Mouse (Mus musculus) hindbrain, embryonic 16.5 days (tissue): ENCODE measurements around the gene Neurl3. TPM values are rescaled to one million over a fixed set of nuclear protein-coding genes. Genes with fewer than 3 reads are reported as not detected.

Source experiments
- ATAC-seq: fragments of 200-750 bp; cut with Nextera tagmentation; 2 replicates; pipeline ENCODE4 v1.8.0; 2017; ENCODE audit warnings: moderate TSS enrichment, moderate library complexity
- H3K27ac ChIP-seq: fragments of 300-500 bp; sonication (generic); 2 replicates; pipeline ENCODE4 v1.5.1; 2014; ENCODE audit warnings: low read depth, mild to moderate bottlenecking, control low read depth, low read length, moderate library complexity
- H3K27me3 ChIP-seq: fragments of 300-500 bp; sonication (generic); replicated peaks from 2 replicates; pipeline ENCODE4 v1.6.1; 2014; ENCODE audit warnings: low read length; ENCODE audit not compliant: control insufficient read depth, insufficient read depth
- H3K36me3 ChIP-seq: fragments of 300-500 bp; sonication (generic); 2 replicates; pipeline ENCODE4 v1.6.1; 2014; ENCODE audit warnings: mild to moderate bottlenecking, low read length, moderate library complexity, mixed read lengths; ENCODE audit not compliant: control insufficient read depth, insufficient read depth
- H3K4me1 ChIP-seq: fragments of 300-500 bp; sonication (generic); 2 replicates; pipeline ENCODE4 v1.6.1; 2014; ENCODE audit warnings: low read depth, low read length; ENCODE audit not compliant: control insufficient read depth, insufficient read depth
- H3K4me2 ChIP-seq: fragments of 300-500 bp; sonication (generic); 2 replicates; pipeline ENCODE4 v1.6.1; 2014; ENCODE audit warnings: mild to moderate bottlenecking, low read length, control low read depth, moderate library complexity
- H3K4me3 ChIP-seq: fragments of 300-500 bp; sonication (generic); 2 replicates; pipeline ENCODE4 v1.5.1; 2014; ENCODE audit warnings: mild to moderate bottlenecking, low read length, control low read depth, moderate library complexity
- H3K9ac ChIP-seq: fragments of 300-500 bp; sonication (generic); 2 replicates; pipeline ENCODE4 v1.6.1; 2014; ENCODE audit warnings: low read depth, mild to moderate bottlenecking, control low read depth, low read length, moderate library complexity
- H3K9me3 ChIP-seq: fragments of 300-500 bp; sonication (generic); 2 replicates; pipeline ENCODE4 v1.6.1; 2014; ENCODE audit warnings: mild to moderate bottlenecking, low read length, moderate library complexity; ENCODE audit not compliant: control insufficient read depth
- WGBS: fragments of 180-500 bp; shearing (Covaris S2); extraction: QIAGEN DNeasy Blood & Tissue Kit; methylation state at CpG from one replicate; pipeline ENCODE4 v1.1.7; 2014; 5-methylcytosine and 5-hydroxymethylcytosine counted together
- polyA plus RNA-seq: library from polyadenylated mRNA; unstranded; fragments of >200 nt; fragmentation: Nextera tagmentation; extraction: Ambion mirVana; gene quantifications from 2 replicates; pipeline ENCODE4 v1.2.1, GENCODE M21; 2015

Neurl3 gene
- polyA plus RNA-seq, 1 experiment from 2014 or later, result 2.0 TPM

DNA sequence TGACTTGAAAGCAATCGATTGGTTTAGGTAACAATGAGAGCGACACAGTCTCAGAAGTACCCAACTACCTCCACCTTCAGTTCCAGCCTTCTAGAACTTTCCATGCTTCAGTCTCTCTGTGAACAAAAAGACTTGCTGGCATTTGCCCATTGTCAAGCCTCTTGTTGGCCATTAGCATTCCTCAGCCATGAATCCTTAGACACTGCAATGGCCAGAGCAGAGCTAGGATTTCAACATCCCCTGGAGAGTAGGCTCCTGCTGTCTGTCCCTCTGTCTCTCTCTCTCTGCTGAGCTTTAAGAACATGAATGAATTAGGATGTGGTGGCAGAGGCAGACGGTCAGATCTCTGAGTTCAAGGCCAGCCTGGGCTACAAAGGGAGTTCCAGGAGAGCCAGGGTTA, 6.5 kb upstream of the Neurl3 start:
- H3K9me3 ChIP-seq, result no peaks in the 10 kb centered on the region
- H3K27ac ChIP-seq, result no peak overlapping the region
- 91% methylated on average over 3 of the region's 3 CpGs for WGBS
- H3K36me3 ChIP-seq, result no peaks in the 10 kb centered on the region
- no peak overlapping the region for H3K9ac ChIP-seq
- H3K4me3 ChIP-seq, result no peak overlapping the region
- H3K4me1 ChIP-seq, result no peaks in the 10 kb centered on the region
- ATAC-seq, result no peak
- no peak overlapping the region for H3K4me2 ChIP-seq
- no peaks in the 10 kb centered on the region for H3K27me3 ChIP-seq

DNA sequence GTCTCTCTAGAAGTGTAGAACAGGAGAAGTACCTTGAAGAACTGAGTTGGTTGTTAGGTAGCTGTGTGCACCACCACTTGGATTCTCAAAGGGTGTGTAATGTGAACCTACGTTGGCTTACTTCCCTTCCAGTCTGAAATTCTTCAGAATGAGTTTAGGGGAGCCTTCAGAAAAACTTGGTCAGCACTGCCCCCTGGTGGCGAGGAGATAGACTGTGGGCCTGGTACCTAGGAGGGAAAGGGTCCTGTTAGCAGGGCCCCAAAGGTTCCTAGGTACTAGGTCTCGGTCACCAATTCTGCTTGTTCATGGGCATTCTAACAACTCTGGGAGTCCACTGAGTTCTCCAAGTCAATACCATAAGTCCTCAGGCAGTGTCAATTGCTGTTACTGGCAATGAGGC, 4.7 kb upstream of the Neurl3 start:
- no peak overlapping the region for H3K27ac ChIP-seq
- no peak overlapping the region for H3K9ac ChIP-seq
- H3K36me3 ChIP-seq, result no peaks in the 10 kb centered on the region
- H3K4me3 ChIP-seq, result no peak overlapping the region
- no peaks in the 10 kb centered on the region for H3K4me1 ChIP-seq
- peak; percentile 65; the same call in 1 of the 2 replicates for ATAC-seq
- H3K27me3 ChIP-seq, result no peaks in the 10 kb centered on the region
- WGBS, result 24% methylated on average over 3 of the region's 3 CpGs
- no peaks in the 10 kb centered on the region for H3K9me3 ChIP-seq
- no peak overlapping the region for H3K4me2 ChIP-seq

DNA sequence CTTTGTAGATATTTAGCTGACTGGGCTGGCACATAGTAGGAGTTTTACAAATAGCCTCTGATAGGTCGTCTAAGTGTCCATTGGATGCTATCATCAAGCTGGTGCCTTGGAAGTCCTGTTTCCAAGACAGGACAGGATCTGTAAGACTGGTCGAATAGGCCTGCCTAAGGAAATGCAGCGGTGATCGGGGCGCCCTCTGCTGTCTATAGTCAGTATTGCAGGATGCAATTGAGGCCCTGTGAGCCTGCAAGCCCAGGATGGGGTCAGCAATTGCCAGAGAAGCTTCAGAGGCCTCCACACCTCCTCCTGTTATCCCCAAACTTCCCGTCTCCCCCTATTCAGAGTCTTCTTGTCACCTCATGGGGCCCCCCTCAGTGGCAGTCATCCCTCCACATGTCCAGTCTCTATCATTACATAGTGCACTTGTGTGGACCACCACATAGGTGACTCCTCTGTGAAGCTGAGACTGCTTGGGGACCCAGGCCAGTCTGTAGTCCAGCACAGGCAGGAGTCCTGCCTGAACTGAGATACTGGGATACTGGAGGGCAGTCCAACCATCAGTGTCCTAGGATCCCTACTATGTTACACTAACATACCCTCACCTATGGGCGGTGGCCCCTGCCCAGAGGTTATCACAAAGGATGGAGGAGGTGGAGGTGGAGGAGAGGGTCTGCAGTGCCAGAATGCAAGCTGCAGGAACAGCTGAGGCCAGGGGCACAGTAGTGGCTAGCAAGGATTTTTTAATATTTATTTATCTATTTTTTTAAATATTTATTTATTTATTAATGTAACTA, 3.0 kb upstream of the Neurl3 start:
- no peaks in the 10 kb centered on the region for H3K36me3 ChIP-seq
- 17% methylated on average over 7 of the region's 7 CpGs for WGBS
- no peak for ATAC-seq

DNA sequence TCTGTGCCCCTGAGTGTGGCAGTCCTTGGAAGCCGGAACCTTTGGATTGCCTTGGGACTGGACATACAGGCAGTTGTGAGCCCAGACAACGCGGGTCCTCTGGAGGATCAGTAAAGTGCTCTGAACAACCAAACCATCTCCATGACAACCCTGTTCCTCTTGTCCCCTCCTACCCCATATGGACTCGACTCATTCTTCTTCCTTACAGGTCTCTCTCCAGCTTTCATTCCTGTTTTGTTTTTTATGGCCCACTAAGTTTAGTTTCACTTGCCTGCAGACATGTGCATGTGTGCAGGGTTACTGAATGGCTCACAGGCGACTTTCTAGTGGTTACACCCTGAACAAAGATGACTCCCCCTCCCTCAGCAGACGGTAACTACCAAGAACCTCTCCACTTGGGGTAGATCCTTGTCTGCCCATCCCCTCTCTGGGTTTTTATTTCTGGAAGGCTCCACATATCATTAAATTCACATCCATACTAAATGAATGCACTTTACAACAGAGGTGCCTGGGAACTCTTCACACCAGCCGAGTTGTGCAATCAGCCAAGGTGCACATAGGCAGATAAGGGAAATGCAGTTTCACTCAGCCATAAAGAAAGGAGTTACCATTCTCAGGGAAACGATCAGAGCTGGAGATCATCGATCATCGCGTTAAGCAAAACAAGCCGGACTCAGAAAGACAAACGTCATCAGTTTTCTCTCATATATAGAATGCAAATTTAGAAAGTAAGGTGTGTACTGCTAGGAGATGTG, 1.3 kb upstream of the Neurl3 start:
- WGBS, result 61% methylated on average over 13 of the region's 13 CpGs
- H3K9me3 ChIP-seq, result no peaks in the 10 kb centered on the region
- H3K9ac ChIP-seq, result no peak overlapping the region
- H3K27ac ChIP-seq, result no peak overlapping the region
- no peak overlapping the region for H3K4me2 ChIP-seq
- no peak overlapping the region for H3K4me3 ChIP-seq
- no peaks in the 10 kb centered on the region for H3K27me3 ChIP-seq
- H3K36me3 ChIP-seq, result no peaks in the 10 kb centered on the region
- H3K4me1 ChIP-seq, result no peaks in the 10 kb centered on the region
- ATAC-seq, result no peak

More for the DNA sequence above, 3.0 kb upstream of the Neurl3 start:
- Histone ChIP-seq H3K27me3 (no peaks in the 10 kb centered on the region), H3K27ac (no peak overlapping the region), H3K4me3 (no peak overlapping the region), H3K9ac (no peak overlapping the region), H3K4me1 (no peaks in the 10 kb centered on the region), H3K9me3 (no peaks in the 10 kb centered on the region), H3K4me2 (no peak overlapping the region)

DNA sequence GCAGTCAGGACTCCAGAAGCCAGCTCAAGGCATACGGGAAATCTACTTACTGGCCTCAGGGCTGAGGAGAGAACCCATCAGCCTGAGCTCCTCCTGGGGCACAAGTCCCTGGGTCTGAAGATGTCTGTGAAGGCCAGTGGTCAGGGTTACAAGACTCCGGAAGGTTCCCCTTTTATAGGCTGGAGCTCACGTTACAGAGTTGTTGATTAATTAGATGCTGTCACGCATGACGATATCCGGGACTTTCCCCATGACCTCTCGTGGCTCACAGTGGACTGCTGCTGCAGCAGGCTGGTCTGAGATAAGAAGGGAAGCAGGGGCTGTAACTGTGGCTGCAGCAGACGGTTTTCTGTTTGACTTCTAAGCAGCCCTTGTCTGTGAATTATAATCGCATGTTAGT, 1.2 kb downstream of the Neurl3 start:
- Histone ChIP-seq H3K27ac (no peak overlapping the region), H3K4me2 (no peak overlapping the region), H3K36me3 (no peaks in the 10 kb centered on the region), H3K4me3 (no peak overlapping the region), H3K9me3 (no peaks in the 10 kb centered on the region), H3K27me3 (0 out of 2 replicates have a peak, but pooled peaks cover 2% of the 10 kb centered on the region), H3K4me1 (no peaks in the 10 kb centered on the region; the same call in 1 of the 2 replicates), H3K9ac (no peak overlapping the region)
- 35% methylated on average over 9 of the region's 9 CpGs for WGBS
- ATAC-seq, result no peak

DNA sequence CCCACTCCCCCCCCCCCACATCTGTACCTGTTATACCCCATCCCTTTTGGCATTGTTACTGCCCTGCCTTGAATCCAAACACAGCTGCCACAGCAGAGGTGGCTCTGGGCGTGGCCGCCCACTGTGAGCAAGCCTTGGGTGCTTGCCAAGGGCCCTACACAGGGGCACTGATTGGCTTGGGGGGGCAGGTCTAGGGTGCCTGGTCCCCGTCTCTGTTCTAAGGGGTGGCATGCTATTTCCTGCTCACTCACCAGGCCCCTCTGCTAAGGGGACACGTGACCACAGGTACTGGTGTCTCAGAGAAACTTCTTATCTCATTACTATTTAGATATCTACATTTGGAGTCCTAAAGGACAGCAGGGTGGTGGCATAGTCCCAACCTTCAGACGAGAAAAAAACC, 1.9 kb downstream of the Neurl3 start:
- H3K4me1 ChIP-seq, result no peaks in the 10 kb centered on the region; the same call in 1 of the 2 replicates
- no peak overlapping the region for H3K27ac ChIP-seq
- H3K4me2 ChIP-seq, result no peak overlapping the region
- no peak overlapping the region for H3K4me3 ChIP-seq
- H3K27me3 ChIP-seq, result 0 out of 2 replicates have a peak, but pooled peaks cover 2% of the 10 kb centered on the region
- no peaks in the 10 kb centered on the region for H3K9me3 ChIP-seq
- ATAC-seq, result no peak
- H3K36me3 ChIP-seq, result no peaks in the 10 kb centered on the region
- H3K9ac ChIP-seq, result no peak overlapping the region
- 75% methylated on average over 5 of the region's 5 CpGs for WGBS

DNA sequence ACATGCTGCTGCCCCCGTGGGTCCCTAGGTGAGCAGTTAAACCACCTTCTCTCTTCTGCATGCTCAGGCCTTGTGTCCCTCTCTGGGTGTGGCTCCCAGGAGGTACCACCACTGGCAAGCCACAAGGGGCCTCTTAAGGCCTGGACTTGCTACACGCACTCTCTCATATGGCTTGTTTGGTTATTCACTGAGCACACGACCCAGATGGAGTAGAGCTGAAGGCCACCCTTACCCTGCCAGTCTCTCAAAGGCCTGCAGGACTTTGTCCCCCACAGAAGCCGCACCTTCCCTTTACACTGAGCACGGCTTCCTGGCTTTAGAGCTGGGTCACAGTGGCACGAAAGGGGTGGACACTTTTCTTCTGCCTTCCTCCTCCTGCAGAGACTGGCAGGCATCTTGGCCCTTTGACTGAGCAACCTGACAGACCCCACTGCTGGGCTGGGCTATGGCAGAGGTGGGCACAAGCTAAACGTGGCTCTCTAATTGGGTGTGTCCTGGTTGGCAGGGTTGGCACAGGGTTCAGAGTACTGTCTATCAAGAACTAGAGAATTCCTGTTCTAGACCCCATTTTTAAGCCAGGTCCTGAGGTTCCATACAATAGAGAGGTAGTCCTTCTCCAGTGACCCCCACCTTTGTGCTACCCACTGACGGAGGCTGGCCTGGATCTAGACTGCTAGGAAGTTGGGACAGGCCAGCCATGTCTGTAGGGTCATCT, 2.8 kb downstream of the Neurl3 start:
- Histone ChIP-seq H3K9ac (no peak overlapping the region), H3K4me1 (no peaks in the 10 kb centered on the region; the same call in 1 of the 2 replicates), H3K4me3 (no peak overlapping the region), H3K27me3 (0 out of 2 replicates have a peak, but pooled peaks cover 2% of the 10 kb centered on the region), H3K9me3 (no peaks in the 10 kb centered on the region), H3K36me3 (no peaks in the 10 kb centered on the region), H3K4me2 (no peak overlapping the region), H3K27ac (no peak overlapping the region)
- no peak for ATAC-seq
- 81% methylated on average over 8 of the region's 8 CpGs for WGBS

DNA sequence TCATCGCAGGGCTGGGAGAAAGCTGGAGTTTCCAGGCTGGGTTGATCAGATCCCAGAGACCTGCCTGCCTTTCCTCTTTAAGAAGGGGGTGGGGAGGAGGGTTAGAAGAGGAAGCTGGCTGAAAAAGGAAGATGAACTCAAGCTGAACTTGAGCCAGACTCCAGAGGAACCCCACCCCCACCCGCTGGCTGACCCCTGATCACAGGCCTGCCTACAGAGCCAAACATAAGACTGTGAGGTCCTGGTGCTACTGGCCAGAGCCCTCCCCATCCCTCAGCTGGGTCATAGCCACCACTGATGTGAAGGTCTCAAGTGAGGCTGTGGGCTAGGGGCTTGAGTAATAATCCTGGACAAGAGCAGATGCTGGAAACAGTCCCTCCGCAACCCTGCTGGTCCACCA, 3.8 kb downstream of the Neurl3 start:
- H3K36me3 ChIP-seq, result no peaks in the 10 kb centered on the region
- no peaks in the 10 kb centered on the region; the same call in 1 of the 2 replicates for H3K4me1 ChIP-seq
- 60% methylated on average over 3 of the region's 3 CpGs for WGBS
- H3K9me3 ChIP-seq, result no peaks in the 10 kb centered on the region
- H3K27me3 ChIP-seq, result 0 out of 2 replicates have a peak, but pooled peaks cover 2% of the 10 kb centered on the region
- H3K4me2 ChIP-seq, result no peak overlapping the region
- H3K27ac ChIP-seq, result no peak overlapping the region
- no peak overlapping the region for H3K4me3 ChIP-seq
- ATAC-seq, result no peak
- no peak overlapping the region for H3K9ac ChIP-seq
